Mouse (Mus musculus) limb, embryonic 10.5 days (tissue): Measurements from ENCODE around the gene Serpine3. TPM values are rescaled to one million over a fixed set of nuclear protein-coding genes. Genes with fewer than 3 reads are reported as not detected.

Experiments
- DNase-seq: peaks from one replicate; pipeline ENCODE4 v3.0.0-alpha.2; 2017; ENCODE audit warnings: low spot score
- H3K27ac ChIP-seq: fragments of 300-500 bp; sonication (generic); 2 replicates; pipeline ENCODE4 v1.5.1; 2016; ENCODE audit warnings: mild to moderate bottlenecking
- H3K27me3 ChIP-seq: fragments of 300-500 bp; sonication (generic); 2 replicates; pipeline ENCODE4 v1.6.1; 2016; ENCODE audit warnings: low read depth, mild to moderate bottlenecking; ENCODE audit not compliant: poor library complexity, severe bottlenecking
- H3K36me3 ChIP-seq: fragments of 300-500 bp; sonication (generic); 2 replicates; pipeline ENCODE4 v1.6.1; 2016; ENCODE audit warnings: mild to moderate bottlenecking, moderate library complexity
- H3K4me1 ChIP-seq: fragments of 300-500 bp; sonication (generic); 2 replicates; pipeline ENCODE4 v1.6.1; 2016
- H3K4me3 ChIP-seq: fragments of 300-500 bp; sonication (generic); 2 replicates; pipeline ENCODE4 v1.5.1; 2016; ENCODE audit warnings: mild to moderate bottlenecking, moderate library complexity
- H3K9me3 ChIP-seq: fragments of 300-500 bp; sonication (generic); replicated peaks from 2 replicates; pipeline ENCODE4 v1.6.1; 2016; ENCODE audit warnings: mild to moderate bottlenecking
- WGBS: fragments of 180-500 bp; shearing (Covaris S2); methylation state at CpG from one replicate; pipeline ENCODE4 v1.1.7; 2016; 5-methylcytosine and 5-hydroxymethylcytosine counted together
- polyA plus RNA-seq: library from polyadenylated mRNA; unstranded; fragments of >200 nt; fragmentation: Nextera tagmentation; extraction: Ambion mirVana; gene quantifications from 2 replicates; pipeline ENCODE4 v1.2.1, GENCODE M21; 2016

Serpine3 gene
- polyA plus RNA-seq, 1 experiment from 2014 or later: not detected

- no peak for DNase-seq
- 83% methylated on average over 3 of the region's 3 CpGs for WGBS
- Histone ChIP-seq H3K9me3 (no peaks in the 10 kb centered on the region), H3K36me3 (no peaks in the 10 kb centered on the region), H3K4me3 (no peak overlapping the region), H3K27ac (no peak overlapping the region), H3K4me1 (no peaks in the 10 kb centered on the region), H3K27me3 (no peaks in the 10 kb centered on the region)
These were observed 6.0 kb upstream of the Serpine3 start for GRCm38 (mm10) chr14:62657469-62657868.

DNA sequence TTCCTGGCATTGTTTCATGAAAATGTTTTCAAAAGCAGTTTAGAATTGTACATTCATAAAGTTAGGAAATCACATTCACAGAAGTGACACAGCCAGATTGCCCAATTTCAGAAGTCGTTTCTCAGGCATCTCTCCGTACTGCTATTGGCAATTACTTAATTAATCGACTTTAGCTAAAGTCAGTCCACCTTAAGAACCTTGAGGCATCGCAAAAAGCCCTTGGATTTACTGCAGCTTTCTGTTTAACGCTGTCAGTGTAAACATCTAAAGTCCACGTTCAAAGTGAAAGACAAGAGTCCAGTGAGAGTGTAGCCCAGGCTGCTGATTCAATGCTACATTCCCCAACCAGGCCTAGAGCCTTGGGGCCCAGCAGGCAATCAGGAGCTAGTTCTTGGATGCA, 1.1 kb upstream of the Serpine3 start:
- Histone ChIP-seq H3K4me3 (no peak overlapping the region), H3K27me3 (no peaks in the 10 kb centered on the region), H3K27ac (no peak overlapping the region), H3K4me1 (0 out of 2 replicates have a peak, but pooled peaks cover 5% of the 10 kb centered on the region), H3K36me3 (no peaks in the 10 kb centered on the region), H3K9me3 (no peaks in the 10 kb centered on the region)
- peak; percentile 8 for DNase-seq
- 79% methylated on average over 6 of the region's 6 CpGs for WGBS

GRCm38 (mm10) chr14:62664976-62665673, 1.7 kb downstream of the Serpine3 start:
- Histone ChIP-seq H3K27ac (0 out of 2 replicates have a peak overlapping the region, but pooled peaks have one; percentile 30), H3K9me3 (no peaks in the 10 kb centered on the region), H3K4me1 (0 out of 2 replicates have a peak, but pooled peaks cover 5% of the 10 kb centered on the region), H3K36me3 (no peaks in the 10 kb centered on the region), H3K27me3 (no peaks in the 10 kb centered on the region), H3K4me3 (no peak overlapping the region)
- WGBS: 47% methylated on average over 9 of the region's 9 CpGs
- peak; percentile 26 for DNase-seq

DNA sequence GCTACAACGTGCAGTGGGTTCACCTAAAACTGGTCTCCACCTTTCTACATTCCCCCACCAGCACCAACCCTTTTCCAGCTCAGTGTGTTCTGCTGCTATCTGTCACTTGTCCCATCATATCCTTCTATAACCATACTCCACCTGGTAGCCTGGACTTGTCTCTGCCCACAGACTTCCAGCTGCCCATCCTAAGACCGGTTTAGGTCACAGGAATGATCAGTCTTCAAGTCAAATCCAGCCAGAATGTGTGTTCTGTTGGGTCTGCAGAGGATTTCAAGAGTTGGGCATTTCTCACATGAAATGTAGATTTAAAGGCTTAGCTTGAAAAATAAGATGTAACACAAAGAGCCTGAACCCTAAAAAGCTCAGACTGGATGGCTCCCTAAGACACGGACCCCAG, 10.2 kb downstream of the Serpine3 start:
- 87% methylated on average over 3 of the region's 3 CpGs for WGBS
- H3K27ac ChIP-seq: no peak overlapping the region
- H3K27me3 ChIP-seq: no peaks in the 10 kb centered on the region
- no peak for DNase-seq
- no peaks in the 10 kb centered on the region for H3K36me3 ChIP-seq
- no peak overlapping the region for H3K4me3 ChIP-seq
- H3K9me3 ChIP-seq: no peaks in the 10 kb centered on the region
- no peaks in the 10 kb centered on the region for H3K4me1 ChIP-seq

- Histone ChIP-seq H3K9me3 (no peaks in the 10 kb centered on the region), H3K4me1 (no peaks in the 10 kb centered on the region), H3K27ac (no peak overlapping the region), H3K4me3 (no peak overlapping the region), H3K36me3 (peaks cover 40% of the 10 kb centered on the region), H3K27me3 (no peaks in the 10 kb centered on the region)
- DNase-seq: no peak
- 94% methylated on average over 2 of the region's 2 CpGs for WGBS
These were observed 54.7 kb downstream of the Serpine3 start for GRCm38 (mm10) chr14:62718161-62718560.

GRCm38 (mm10) chr14:62721625-62722024, 58.2 kb downstream of the Serpine3 start:
- Histone ChIP-seq H3K4me1 (no peaks in the 10 kb centered on the region), H3K27ac (no peak overlapping the region), H3K4me3 (no peak overlapping the region), H3K9me3 (no peaks in the 10 kb centered on the region), H3K36me3 (peaks cover 17% of the 10 kb centered on the region), H3K27me3 (no peaks in the 10 kb centered on the region)
- DNase-seq: no peak
- WGBS: 94% methylated on average over 1 of the region's 1 CpGs

DNA sequence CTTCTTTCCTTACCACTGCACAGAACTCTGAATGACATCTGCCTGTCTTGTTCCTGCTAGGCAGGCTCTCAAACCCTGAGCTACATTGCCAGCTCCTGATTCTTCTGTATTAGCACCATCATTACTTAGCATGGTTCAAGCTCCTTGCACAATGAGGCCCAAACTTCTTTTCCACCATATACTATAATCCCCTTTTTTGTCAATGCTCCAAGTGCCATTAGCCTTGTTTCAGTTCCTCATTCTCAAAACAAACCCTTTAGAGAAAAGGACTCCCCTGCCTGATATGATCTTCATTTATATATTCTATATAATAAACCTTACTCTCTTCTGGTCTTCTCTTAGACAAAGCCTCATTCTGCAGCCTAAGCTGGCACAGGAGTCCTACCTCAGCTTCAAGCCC, 61.1 kb downstream of the Serpine3 start:
- DNase-seq: no peak
- Histone ChIP-seq H3K27me3 (no peaks in the 10 kb centered on the region), H3K4me1 (no peaks in the 10 kb centered on the region), H3K27ac (no peak overlapping the region), H3K4me3 (no peak overlapping the region), H3K36me3 (peaks cover 15% of the 10 kb centered on the region), H3K9me3 (no peaks in the 10 kb centered on the region)

- DNase-seq: no peak
- Histone ChIP-seq H3K27me3 (no peaks in the 10 kb centered on the region), H3K27ac (no peak overlapping the region), H3K4me1 (no peaks in the 10 kb centered on the region), H3K4me3 (no peak overlapping the region), H3K36me3 (peaks cover 40% of the 10 kb centered on the region), H3K9me3 (no peaks in the 10 kb centered on the region)
- 77% methylated on average over 1 of the region's 1 CpGs for WGBS
These were observed 68.4 kb downstream of the Serpine3 start for GRCm38 (mm10) chr14:62731902-62732301.

- Histone ChIP-seq H3K4me1 (no peaks in the 10 kb centered on the region), H3K36me3 (peaks cover 50% of the 10 kb centered on the region), H3K9me3 (no peaks in the 10 kb centered on the region), H3K27ac (no peak overlapping the region), H3K27me3 (no peaks in the 10 kb centered on the region), H3K4me3 (no peak overlapping the region)
- no peak for DNase-seq
- 90% methylated on average over 2 of the region's 2 CpGs for WGBS
These were observed 70.2 kb downstream of the Serpine3 start for GRCm38 (mm10) chr14:62733666-62734065.

DNA sequence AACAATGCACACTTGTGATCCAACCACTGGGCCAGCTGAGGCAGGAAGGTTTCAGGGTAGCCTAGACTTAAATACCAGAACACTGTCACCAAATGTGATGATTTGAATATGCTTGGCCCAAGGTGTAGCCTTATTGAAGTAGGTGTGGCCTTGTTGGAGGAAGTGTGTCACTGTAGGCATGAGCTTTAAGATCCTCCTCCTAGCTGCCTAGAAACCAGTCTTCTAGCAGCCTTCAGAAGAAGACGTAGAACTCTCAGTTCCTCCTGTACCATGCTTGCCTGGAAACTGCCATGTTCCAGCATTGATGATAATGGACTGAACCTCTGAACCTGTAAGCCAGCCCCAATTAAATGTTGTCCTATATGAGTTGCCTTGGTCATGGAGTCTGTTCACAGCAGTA, 72.2 kb downstream of the Serpine3 start:
- no peak overlapping the region for H3K27ac ChIP-seq
- H3K4me1 ChIP-seq: no peaks in the 10 kb centered on the region
- no peak overlapping the region for H3K4me3 ChIP-seq
- DNase-seq: no peak
- peaks cover 50% of the 10 kb centered on the region for H3K36me3 ChIP-seq
- WGBS: 90% methylated on average over 1 of the region's 1 CpGs
- H3K9me3 ChIP-seq: no peaks in the 10 kb centered on the region
- H3K27me3 ChIP-seq: no peaks in the 10 kb centered on the region

Other genes with a start within 250 kb of the Serpine3 start
- gene Gucy1b2, start 207.4 kb upstream of the Serpine3 start, polyA plus RNA-seq: 0.05 and 0.21 TPM in 2 replicates
- gene Fam124a, start 107.9 kb upstream of the Serpine3 start, polyA plus RNA-seq: 0.15 and 0.30 TPM in 2 replicates
- not detected in 2 replicates for gene Gm4131, start 96.7 kb upstream of the Serpine3 start, polyA plus RNA-seq
- 18.1 and 25.4 TPM in 2 replicates for gene Ints6, start 97.5 kb downstream of the Serpine3 start, polyA plus RNA-seq
- 11.9 and 12.7 TPM in 2 replicates for gene Wdfy2, start 174.0 kb downstream of the Serpine3 start, polyA plus RNA-seq